Mouse (Mus musculus): ENCODE results near the gene Tor1a.

Gene Tor1a

DNA sequence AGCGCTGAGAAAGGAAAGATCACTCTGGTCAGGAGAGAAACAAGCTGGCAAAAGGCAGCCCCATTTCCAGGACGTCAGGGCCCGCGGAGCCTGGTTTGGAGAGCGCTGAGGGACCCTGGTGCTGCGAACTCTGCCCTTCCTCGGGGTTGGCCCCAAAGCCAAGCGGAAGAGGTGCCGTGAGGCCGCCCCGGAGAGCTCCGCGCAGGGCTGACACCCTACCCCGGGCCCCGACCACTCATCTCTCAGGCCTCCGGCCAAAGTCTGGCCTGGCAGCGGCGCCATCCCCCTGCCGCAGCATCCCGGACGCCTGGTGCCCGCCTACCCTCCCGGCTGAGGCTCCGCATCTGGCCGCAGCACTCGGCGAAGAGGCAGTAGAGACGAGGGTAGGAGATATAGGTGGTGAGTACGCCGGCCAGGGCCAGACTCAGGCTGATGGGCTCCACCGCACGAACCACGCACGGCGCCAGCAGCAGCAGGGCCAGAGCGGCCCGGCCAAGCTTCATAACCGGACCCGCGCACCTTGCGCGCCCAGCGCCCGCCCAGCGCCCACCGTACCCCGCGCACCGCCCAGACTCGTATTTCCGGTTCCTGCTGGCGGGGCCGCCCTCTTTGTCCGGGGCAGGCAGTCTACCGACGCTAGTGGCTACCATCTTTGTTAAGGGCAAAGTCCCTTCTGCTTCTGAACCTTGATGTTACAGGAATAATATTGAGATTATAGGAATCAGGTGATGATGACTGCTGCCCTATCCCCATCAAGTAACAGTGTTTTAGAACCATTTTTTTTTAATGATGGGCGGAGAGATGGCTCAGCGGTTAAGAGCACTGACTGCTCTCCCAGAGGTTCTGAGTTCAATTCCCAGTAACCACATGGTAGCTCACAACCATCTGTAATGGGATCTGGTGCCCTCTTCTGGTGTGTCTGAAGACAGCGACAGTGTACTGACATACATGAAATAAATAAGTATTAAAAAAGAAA lies at the start of gene Tor1a:
Gene Tor1a, minus strand, starts transcription at position 582 of the 976 bp plus-strand sequence.
- peak; percentile 90 for DNase-seq (ENCODE audit: low read depth, low spot score)

DNA sequence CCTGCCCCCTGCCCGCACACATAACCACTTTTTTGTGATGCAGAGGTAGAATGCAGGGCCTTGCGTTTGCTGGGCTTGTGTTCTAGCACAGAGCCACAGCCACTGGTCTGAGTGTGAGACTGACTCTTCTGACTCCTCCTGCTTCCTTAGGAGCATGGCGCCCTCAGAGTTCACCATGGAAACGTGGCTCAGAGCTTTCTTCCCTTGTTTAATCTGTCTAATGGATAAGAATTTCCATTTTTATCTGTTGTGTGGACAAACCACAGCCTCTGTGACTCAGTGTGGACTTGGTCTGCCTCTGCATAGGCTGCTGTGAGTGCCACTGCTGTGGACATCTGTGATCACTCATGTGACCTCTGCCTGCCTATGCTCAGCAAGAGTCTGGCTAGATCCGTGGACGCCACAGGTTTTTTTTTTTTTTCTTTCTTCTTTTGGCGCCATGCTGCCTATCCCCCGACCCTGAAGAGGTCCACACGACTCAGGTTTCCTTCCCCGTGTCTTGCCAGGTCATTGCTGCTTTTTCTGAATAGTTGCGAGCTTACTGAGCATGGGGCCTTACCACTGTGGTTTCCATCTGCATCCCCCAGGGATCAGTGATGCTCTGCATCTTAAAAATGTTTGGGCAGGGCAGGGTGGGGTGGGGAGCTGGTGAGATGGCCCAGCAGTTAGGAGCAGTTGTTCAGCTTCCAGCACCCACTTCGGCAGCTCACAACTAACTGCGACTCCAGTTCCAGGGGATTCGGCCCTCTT lies 45.8 kb upstream of the Tor1a start:
- no peak for DNase-seq (ENCODE audit: low read depth, low spot score)

DNA sequence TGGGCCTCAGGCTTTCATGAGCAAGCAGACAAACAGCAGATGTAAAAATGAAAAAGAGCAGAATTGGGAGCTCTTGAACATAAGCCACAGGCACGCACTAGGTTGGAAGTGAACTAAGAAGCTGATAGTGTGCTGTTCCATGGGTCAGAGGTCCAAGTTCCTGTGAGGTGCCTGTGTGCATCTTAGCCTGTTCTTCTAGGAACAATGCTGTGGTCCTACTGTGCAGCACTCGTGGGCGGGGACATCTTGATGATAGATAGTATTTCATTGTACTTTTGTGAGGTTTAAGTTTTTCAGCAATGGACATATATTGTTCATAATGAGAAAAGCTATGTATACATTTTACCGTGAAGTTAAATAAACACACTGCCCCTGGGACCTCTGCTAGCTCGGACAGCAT lies 39.5 kb upstream of the Tor1a start:
- DNase-seq (ENCODE audit: low read depth, low spot score) = no peak

- DNase-seq (ENCODE audit: low read depth, low spot score) = peak; percentile 39
Measured at GRCm38 (mm10) chr2:31006434-31006833, 38.7 kb upstream of the Tor1a start.

DNA sequence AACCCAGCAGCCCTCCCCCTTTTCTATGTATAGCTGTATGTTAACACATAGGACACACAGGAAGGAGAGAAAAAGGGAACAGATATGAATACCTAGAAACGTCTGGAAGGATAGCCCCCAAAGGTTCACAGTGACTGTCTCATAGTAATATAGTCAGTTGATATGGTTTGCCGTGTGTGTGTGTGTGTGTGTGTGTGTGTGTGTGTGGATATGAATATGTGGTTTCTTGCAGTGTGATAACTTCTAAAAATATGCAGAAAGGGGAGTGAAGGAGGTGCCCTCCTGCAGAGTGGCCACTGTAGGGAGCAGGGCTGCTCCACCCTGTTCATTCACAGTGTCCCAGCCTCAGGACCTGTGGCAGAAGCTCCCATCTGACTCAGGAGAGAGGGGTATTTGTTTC lies 37.7 kb upstream of the Tor1a start:
- no peak for DNase-seq (ENCODE audit: low read depth, low spot score)

GRCm38 (mm10) chr2:31002857-31003256 lies 35.1 kb upstream of the Tor1a start:
- no peak for DNase-seq (ENCODE audit: low read depth, low spot score)

- no peak for DNase-seq (ENCODE audit: low read depth, low spot score)
Measured at GRCm38 (mm10) chr2:30998443-30999260, 30.9 kb upstream of the Tor1a start.

GRCm38 (mm10) chr2:30995432-30995996 lies 27.8 kb upstream of the Tor1a start:
- peak; percentile 32 for DNase-seq (ENCODE audit: low read depth, low spot score)

GRCm38 (mm10) chr2:30994853-30995252 lies 27.1 kb upstream of the Tor1a start:
- DNase-seq (ENCODE audit: low read depth, low spot score) = no peak

- DNase-seq (ENCODE audit: low read depth, low spot score) = no peak
Measured at GRCm38 (mm10) chr2:30990221-30990620, 22.5 kb upstream of the Tor1a start.

- peak; percentile 65 for DNase-seq (ENCODE audit: low read depth, low spot score)
Measured at GRCm38 (mm10) chr2:30985111-30986020, 17.6 kb upstream of the Tor1a start.

GRCm38 (mm10) chr2:30983024-30983423 lies 15.3 kb upstream of the Tor1a start:
- DNase-seq (ENCODE audit: low read depth, low spot score) = peak; percentile 24

GRCm38 (mm10) chr2:30981790-30982513 lies 14.2 kb upstream of the Tor1a start, which contains the start of the genes BC005624 and Usp20:
Gene BC005624 (minus strand): TSS chr2:30982201.
Gene Usp20 (plus strand): TSS chr2:30982279.
- DNase-seq (ENCODE audit: low read depth, low spot score) = peak; percentile 100

DNA sequence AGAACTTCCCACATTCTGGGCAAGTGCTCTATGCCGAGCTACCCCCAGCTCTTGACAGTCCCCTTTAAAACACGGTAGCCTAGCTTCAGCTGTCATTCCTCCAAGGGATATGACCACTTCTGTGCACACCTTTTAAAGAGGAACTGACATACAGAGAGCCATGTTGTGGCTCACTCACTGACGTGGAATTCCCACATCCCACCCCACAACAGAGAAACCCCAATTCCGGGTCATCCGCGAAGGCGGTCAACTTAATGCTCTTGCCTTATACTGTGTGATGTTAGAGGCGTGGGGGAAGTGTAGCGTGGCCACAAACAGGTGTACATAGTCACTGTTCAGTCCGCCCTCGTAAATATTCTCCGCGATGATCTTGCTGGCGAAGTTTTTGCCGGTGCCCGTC lies 907 bp downstream of the Tor1a start:
- DNase-seq (ENCODE audit: low read depth, low spot score) = no peak

DNA sequence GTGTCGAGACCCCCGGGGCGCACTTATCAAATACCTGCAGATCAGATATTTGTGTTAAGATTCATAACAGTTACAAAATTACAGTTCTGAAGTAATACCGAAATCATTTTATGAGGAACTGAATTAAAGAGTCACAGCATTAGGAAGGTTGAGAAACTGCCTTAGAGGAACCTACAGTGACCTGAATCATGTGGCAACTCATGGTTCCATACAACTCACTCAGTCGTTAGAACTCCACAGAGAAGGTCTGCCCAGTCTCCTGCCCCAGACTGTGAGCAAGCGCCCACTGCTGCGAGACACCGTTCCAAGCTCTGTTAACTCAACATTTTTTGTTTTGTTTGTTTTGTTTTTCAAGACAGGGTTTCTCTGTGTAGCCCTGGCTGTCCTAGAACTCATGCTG lies 2.1 kb downstream of the Tor1a start:
- DNase-seq (ENCODE audit: low read depth, low spot score) = no peak

- DNase-seq (ENCODE audit: low read depth, low spot score) = no peak
Measured at GRCm38 (mm10) chr2:30962570-30963254, 5.0 kb downstream of the Tor1a start.

DNA sequence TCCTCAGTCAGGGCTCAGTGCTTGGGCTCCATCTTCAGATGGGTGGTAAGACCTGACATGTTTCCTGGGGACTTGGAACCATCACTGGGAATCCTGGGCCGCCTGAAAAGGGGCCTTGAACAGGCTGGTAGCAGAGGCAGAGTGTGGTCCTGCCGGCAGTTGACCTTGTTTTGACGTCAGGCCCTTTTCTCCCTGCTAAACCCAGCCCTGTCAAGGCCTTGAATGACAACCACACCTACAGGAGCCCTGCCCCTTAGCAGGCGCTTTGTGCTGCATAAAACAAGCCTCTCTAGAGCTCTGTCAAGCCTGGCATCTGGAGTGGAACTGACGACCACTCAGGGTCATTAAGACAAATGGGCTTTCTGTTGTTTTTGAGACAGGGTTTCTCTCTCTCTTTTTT lies 7.9 kb downstream of the Tor1a start:
- no peak for DNase-seq (ENCODE audit: low read depth, low spot score)

DNA sequence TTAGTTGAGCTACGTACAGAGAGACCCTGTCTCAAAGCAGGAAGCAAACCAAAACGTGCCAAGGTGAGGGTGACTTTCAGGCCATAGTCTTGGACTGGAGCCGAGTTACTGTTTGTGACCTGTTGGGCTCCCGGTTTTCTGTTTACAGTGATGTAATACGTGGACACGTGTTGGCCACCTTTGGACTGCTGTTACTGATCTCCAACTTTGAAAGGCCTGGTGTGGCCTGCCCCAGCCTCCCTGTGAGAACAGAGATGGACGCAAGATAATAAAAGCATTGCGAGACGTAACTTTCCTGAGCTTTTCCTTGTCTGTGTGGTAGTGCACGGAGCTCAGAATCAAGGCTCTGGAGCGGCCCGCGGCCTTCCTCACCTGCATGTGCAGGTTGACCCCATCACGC lies 9.0 kb downstream of the Tor1a start:
- no peak for DNase-seq (ENCODE audit: low read depth, low spot score)

- no peak for DNase-seq (ENCODE audit: low read depth, low spot score)
Measured at GRCm38 (mm10) chr2:30957511-30957910, 10.2 kb downstream of the Tor1a start.

Measured in CD4-positive, CD25-positive, alpha-beta regulatory T cell, adult 2 months (primary cell).